Mouse (Mus musculus) bone marrow, adult 2 months (tissue): Measurements from ENCODE around the gene Rbm47.

Experiments used
- CTCF ChIP-seq: fragments of 200-500 bp; IDR thresholded peaks from 2 replicates; pipeline ENCODE4 v1.5.1; 2011; ENCODE audit warnings: low read length, control low read depth; ENCODE audit not compliant: control insufficient read depth, insufficient read depth
- POLR2A ChIP-seq: fragments of 200-500 bp; IDR thresholded peaks from 2 replicates; pipeline ENCODE4 v1.6.1; 2011; ENCODE audit warnings: low read depth, mild to moderate bottlenecking, control low read depth, low read length, borderline replicate concordance; ENCODE audit not compliant: control insufficient read depth

GRCm38 (mm10) chr5:66040744-66041279 lies 132.1 kb downstream of the Rbm47 start:
- no peak for TF ChIP-seq CTCF
- TF ChIP-seq POLR2A: no peak
